Mouse (Mus musculus): ENCODE measurements around the gene Rnd2. TPM values are rescaled to one million over a fixed set of nuclear protein-coding genes. Genes with fewer than 3 reads are reported as not detected.

Rnd2 gene
- polyA plus RNA-seq (2015; fragmentation: Nextera tagmentation; extraction: Ambion mirVana) = 6.7 and 7.6 TPM in 2 replicates

DNA sequence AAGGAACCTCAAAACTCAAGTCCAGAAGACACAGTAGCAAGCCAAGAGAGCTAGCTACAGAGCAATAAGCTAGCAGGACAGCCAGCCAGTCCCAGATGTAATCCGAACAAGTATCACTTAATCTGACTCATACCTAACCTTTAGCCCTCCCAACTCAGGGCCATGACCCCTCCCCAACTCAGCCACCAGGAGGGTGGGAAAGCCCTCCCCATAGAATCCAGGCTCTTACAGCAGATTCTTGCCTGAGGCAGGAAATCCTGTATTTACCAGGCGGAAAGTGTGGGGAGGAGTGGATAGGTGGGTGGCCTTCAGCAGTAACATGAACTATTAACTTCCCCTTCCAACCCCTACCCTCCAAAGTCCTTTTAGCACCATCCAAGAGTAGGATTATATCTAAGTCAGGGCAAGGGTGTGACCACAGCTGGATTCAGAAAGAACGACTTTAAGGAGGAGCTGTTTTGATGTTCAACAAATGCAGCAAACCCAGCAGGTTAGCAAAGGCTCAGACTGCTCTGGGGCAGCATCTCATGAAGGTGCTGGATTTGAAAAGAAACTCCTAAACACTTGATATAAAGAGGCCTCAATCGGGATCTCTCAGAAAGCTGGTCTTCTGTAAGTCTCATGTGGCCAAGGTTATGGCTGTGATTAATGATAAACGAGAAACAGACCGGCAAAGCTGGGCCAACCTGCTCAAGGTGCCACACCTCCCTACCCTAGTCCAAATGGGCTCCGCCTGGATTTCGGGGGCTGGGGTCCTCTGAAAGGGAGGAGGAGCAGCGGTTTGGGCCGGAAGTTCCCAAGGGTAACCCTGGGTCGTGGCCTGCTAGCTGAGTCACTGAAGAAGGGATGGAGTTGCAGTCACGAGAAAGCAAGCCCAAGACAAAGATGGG lies at the start of gene Rnd2:
Gene Rnd2 (plus strand): TSS at position 789 of the 890 bp plus-strand sequence.
- Histone ChIP-seq H3K27ac (ENCODE audit: low read length) (peak within 1 kb of the TSS; percentile 89), H3K4me3 (ENCODE audit: low read length) (peak within 1 kb of the TSS; percentile 81), H3K9ac (ENCODE audit: low read length) (peak within 1 kb of the TSS; percentile 84), H3K27me3 (ENCODE audit: control insufficient read depth, insufficient read depth, low read depth, low read length) (no peaks in the 10 kb centered on the region; the same call in 1 of the 2 replicates), H3K4me1 (replicated peaks; ENCODE audit: control insufficient read depth, insufficient read depth, low read length) (peaks cover 32% of the 10 kb centered on the region), H3K9me3 (ENCODE audit: control insufficient read depth, low read length) (no peaks in the 10 kb centered on the region), H3K4me2 (ENCODE audit: low read depth, low read length) (peak within 1 kb of the TSS; percentile 95), H3K36me3 (ENCODE audit: control insufficient read depth, insufficient read depth, low read length) (0 out of 2 replicates have a peak, but pooled peaks cover 4% of the 10 kb centered on the region)
- 12% methylated on average over 12 of the region's 12 CpGs for WGBS
- ATAC-seq (ENCODE audit: low read depth) = peak; percentile 3; the same call in 1 of the 2 replicates

DNA sequence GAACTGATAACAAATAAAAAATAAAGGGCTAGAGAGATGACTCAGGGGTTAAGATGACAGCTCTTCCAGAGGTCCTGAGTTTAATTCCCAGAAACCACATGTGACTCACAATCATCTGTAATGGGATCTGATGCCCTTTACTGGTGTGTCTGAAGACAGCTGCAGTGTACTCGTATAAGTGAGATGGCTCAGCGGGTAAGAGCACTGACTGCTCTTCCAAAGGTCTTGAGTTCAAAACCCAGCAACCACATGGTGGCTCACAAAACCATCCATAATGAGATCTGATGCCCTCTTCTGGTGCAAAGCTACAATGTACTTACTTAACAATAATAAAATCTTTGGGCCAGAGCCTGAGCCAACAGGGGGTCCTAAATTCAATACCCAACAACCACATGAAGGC lies 49.5 kb upstream of the Rnd2 start:
- Histone ChIP-seq H3K27ac (ENCODE audit: low read length) (no peak overlapping the region), H3K9ac (ENCODE audit: low read length) (no peak overlapping the region), H3K4me3 (ENCODE audit: low read length) (no peak overlapping the region), H3K27me3 (ENCODE audit: control insufficient read depth, insufficient read depth, low read depth, low read length) (no peaks in the 10 kb centered on the region), H3K4me2 (ENCODE audit: low read depth, low read length) (no peak overlapping the region), H3K9me3 (ENCODE audit: control insufficient read depth, low read length) (no peaks in the 10 kb centered on the region), H3K36me3 (ENCODE audit: control insufficient read depth, insufficient read depth, low read length) (peaks cover 18% of the 10 kb centered on the region), H3K4me1 (replicated peaks; ENCODE audit: control insufficient read depth, insufficient read depth, low read length) (peaks cover 6% of the 10 kb centered on the region)
- WGBS = 88% methylated on average over 2 of the region's 2 CpGs
- ATAC-seq (ENCODE audit: low read depth) = no peak

DNA sequence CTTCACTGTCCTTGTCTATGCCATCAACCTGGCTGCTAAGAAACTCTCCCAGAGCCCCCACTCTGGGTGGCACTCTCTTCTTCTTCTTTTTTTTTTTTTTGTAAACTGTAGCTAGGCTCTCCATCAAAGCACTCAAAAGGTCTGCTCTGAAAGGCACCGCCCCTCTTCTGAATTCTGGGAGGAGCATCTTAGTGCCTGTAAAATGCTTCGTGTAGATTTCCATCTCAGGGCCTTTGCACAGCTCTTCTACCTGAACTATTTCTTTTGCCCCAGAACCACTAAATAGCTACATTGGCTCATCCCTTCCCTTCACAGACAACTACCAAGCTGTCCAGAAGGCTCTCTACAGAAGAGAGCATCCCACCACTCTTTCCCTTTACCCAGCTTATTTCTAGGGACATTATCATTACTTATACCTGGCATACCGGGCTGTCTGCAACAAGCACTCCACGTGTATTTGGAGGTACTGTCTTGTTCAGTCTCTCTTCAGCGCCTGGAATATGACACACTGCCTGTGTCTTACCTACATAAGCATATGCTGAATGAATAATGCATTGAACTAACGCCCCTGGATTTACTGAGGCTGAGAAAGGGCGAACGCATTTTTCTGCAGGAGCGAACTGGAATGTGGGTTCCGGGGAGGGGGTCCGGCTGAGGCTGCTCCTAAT lies 48.2 kb upstream of the Rnd2 start:
- 0 out of 2 replicates have a peak overlapping the region, but pooled peaks have one; percentile 4 for H3K27ac ChIP-seq (ENCODE audit: low read length)
- ATAC-seq (ENCODE audit: low read depth) = peak; percentile 8; the same call in 1 of the 2 replicates
- peak overlapping the region; percentile 86 for H3K9ac ChIP-seq (ENCODE audit: low read length)
- WGBS = under 1% methylated on average over 11 of the region's 11 CpGs
- H3K4me1 ChIP-seq (replicated peaks; ENCODE audit: control insufficient read depth, insufficient read depth, low read length) = peaks cover 6% of the 10 kb centered on the region
- peak overlapping the region; percentile 82 for H3K4me2 ChIP-seq (ENCODE audit: low read depth, low read length)
- peaks cover 10% of the 10 kb centered on the region for H3K36me3 ChIP-seq (ENCODE audit: control insufficient read depth, insufficient read depth, low read length)
- no peaks in the 10 kb centered on the region for H3K9me3 ChIP-seq (ENCODE audit: control insufficient read depth, low read length)
- H3K27me3 ChIP-seq (ENCODE audit: control insufficient read depth, insufficient read depth, low read depth, low read length) = no peaks in the 10 kb centered on the region
- peak overlapping the region; percentile 66 for H3K4me3 ChIP-seq (ENCODE audit: low read length)

DNA sequence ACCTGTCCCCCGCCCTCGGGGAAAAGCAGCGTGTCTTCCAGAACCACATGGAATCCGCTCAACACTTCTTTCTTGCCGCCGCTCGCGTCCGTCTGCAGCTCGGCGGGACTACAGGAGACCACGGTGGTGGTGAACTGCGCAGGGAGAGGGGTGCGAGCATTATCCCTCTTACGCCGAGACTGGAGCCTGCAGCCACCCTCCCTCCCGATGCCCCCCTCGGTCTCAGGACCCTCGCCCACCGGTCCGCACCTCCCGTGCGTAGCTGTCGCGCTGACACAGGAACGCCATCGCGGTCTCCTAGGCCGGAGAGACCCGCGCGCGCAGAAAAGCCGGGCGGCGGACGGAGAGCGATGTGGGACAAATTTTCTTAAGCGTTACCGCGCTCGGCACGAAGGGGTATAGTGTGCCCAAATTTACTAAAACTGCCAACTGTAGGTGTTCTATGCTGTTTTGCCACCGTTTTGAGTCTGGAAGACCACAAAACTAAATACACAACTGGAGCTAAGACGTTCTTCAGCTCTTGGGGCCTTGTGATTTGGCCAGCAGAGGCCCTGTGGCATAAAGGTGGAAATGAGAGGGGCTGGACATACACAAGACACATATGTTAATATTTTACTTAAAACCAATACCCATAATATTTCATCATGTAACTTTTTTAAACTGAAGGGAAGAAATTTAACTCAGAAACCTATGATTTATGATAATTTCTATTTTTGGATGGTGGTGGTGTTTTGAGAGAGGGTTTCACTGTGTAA lies 47.5 kb upstream of the Rnd2 start, which contains the start of gene Aarsd1:
Gene Aarsd1 (minus strand): TSS at position 515 of the 755 bp plus-strand sequence.
- Histone ChIP-seq H3K9me3 (ENCODE audit: control insufficient read depth, low read length) (no peaks in the 10 kb centered on the region), H3K4me1 (replicated peaks; ENCODE audit: control insufficient read depth, insufficient read depth, low read length) (peaks cover 6% of the 10 kb centered on the region), H3K36me3 (ENCODE audit: control insufficient read depth, insufficient read depth, low read length) (peaks cover 5% of the 10 kb centered on the region; the same call in 1 of the 2 replicates), H3K4me2 (ENCODE audit: low read depth, low read length) (peak within 1 kb of the TSS; percentile 82), H3K4me3 (ENCODE audit: low read length) (peak within 1 kb of the TSS; percentile 66), H3K9ac (ENCODE audit: low read length) (peak within 1 kb of the TSS; percentile 86), H3K27me3 (ENCODE audit: control insufficient read depth, insufficient read depth, low read depth, low read length) (no peaks in the 10 kb centered on the region), H3K27ac (ENCODE audit: low read length) (peak within 1 kb of the TSS; percentile 53; the same call in 1 of the 2 replicates)
- peak; percentile 79 for ATAC-seq (ENCODE audit: low read depth)
- under 1% methylated on average over 38 of the region's 45 CpGs for WGBS

DNA sequence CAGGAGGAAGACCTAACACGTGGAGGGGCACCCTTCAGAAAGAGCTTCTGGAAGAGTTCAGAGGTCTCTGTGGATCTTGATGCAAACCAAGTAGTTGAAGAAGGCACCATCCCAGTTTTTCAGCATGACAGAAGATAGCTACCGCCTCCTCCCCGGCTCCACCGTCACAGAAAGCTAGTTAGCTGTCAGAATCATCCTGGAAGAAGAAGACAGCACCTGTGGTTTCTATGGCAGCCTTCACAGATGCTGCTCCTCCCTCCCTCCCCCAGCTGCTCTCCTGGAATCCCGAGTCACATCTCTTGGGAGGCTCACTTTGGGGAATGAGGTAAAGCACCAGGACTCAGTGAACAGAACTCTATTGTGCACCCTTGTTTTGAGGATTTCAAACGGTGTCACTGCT lies 45.8 kb upstream of the Rnd2 start:
- no peak for ATAC-seq (ENCODE audit: low read depth)
- Histone ChIP-seq H3K4me2 (ENCODE audit: low read depth, low read length) (no peak overlapping the region), H3K27me3 (ENCODE audit: control insufficient read depth, insufficient read depth, low read depth, low read length) (no peaks in the 10 kb centered on the region), H3K36me3 (ENCODE audit: control insufficient read depth, insufficient read depth, low read length) (no peaks in the 10 kb centered on the region), H3K4me3 (ENCODE audit: low read length) (no peak overlapping the region), H3K4me1 (replicated peaks; ENCODE audit: control insufficient read depth, insufficient read depth, low read length) (peaks cover 6% of the 10 kb centered on the region), H3K27ac (ENCODE audit: low read length) (no peak overlapping the region), H3K9ac (ENCODE audit: low read length) (no peak overlapping the region), H3K9me3 (ENCODE audit: control insufficient read depth, low read length) (no peaks in the 10 kb centered on the region)
- WGBS = 58% methylated on average over 6 of the region's 6 CpGs

DNA sequence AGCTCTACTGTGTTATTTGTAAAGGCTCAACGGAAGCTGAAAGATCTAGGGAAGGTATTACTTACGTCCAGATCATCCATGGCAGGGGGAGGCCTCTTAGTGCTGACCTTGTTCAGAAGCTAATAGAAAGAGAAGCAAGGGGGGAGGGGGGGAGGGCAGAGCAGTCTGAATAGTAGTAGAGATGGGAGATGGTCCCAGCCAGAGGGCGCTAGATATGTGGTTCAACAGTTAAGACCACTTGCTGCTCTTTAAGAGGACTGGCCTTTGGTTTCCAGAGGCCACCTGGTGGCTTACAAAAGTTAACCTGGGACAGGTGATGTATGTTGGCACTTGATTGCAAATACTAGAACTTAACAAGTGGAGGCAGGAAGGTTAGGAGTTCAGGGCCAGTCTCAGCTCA lies 45.2 kb upstream of the Rnd2 start:
- WGBS = 33% methylated on average over 3 of the region's 3 CpGs
- ATAC-seq (ENCODE audit: low read depth) = no peak

DNA sequence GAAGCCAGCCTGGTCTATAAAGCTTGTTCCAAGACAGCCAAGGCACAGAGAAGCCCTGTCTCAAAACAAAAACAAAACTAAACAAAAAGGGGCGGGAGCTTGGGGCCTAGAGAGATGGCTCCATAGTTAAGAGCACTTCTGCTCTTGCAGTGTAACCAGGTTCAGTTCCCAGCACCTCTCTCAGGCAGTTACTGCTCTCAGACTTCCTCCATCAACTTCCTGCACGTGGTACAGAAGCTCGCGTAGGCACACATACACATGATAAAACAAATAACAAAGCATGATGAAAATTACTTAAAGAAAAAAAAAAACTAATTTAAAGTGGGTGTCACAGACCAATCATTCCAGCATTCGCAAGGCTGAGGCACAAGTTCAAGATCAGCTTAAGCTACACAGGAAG lies 44.7 kb upstream of the Rnd2 start:
- Histone ChIP-seq H3K27me3 (ENCODE audit: control insufficient read depth, insufficient read depth, low read depth, low read length) (no peaks in the 10 kb centered on the region), H3K27ac (ENCODE audit: low read length) (no peak overlapping the region), H3K4me1 (replicated peaks; ENCODE audit: control insufficient read depth, insufficient read depth, low read length) (peaks cover 6% of the 10 kb centered on the region), H3K9me3 (ENCODE audit: control insufficient read depth, low read length) (no peaks in the 10 kb centered on the region), H3K4me2 (ENCODE audit: low read depth, low read length) (no peak overlapping the region), H3K9ac (ENCODE audit: low read length) (no peak overlapping the region), H3K36me3 (ENCODE audit: control insufficient read depth, insufficient read depth, low read length) (no peaks in the 10 kb centered on the region), H3K4me3 (ENCODE audit: low read length) (no peak overlapping the region)
- ATAC-seq (ENCODE audit: low read depth) = no peak
- WGBS = 80% methylated on average over 5 of the region's 5 CpGs

More for the DNA sequence above, 45.2 kb upstream of the Rnd2 start:
- no peak overlapping the region for H3K9ac ChIP-seq (ENCODE audit: low read length)
- H3K9me3 ChIP-seq (ENCODE audit: control insufficient read depth, low read length) = no peaks in the 10 kb centered on the region
- H3K4me2 ChIP-seq (ENCODE audit: low read depth, low read length) = no peak overlapping the region
- H3K27me3 ChIP-seq (ENCODE audit: control insufficient read depth, insufficient read depth, low read depth, low read length) = no peaks in the 10 kb centered on the region
- H3K36me3 ChIP-seq (ENCODE audit: control insufficient read depth, insufficient read depth, low read length) = no peaks in the 10 kb centered on the region
- no peak overlapping the region for H3K4me3 ChIP-seq (ENCODE audit: low read length)
- H3K27ac ChIP-seq (ENCODE audit: low read length) = no peak overlapping the region
- H3K4me1 ChIP-seq (replicated peaks; ENCODE audit: control insufficient read depth, insufficient read depth, low read length) = peaks cover 6% of the 10 kb centered on the region

DNA sequence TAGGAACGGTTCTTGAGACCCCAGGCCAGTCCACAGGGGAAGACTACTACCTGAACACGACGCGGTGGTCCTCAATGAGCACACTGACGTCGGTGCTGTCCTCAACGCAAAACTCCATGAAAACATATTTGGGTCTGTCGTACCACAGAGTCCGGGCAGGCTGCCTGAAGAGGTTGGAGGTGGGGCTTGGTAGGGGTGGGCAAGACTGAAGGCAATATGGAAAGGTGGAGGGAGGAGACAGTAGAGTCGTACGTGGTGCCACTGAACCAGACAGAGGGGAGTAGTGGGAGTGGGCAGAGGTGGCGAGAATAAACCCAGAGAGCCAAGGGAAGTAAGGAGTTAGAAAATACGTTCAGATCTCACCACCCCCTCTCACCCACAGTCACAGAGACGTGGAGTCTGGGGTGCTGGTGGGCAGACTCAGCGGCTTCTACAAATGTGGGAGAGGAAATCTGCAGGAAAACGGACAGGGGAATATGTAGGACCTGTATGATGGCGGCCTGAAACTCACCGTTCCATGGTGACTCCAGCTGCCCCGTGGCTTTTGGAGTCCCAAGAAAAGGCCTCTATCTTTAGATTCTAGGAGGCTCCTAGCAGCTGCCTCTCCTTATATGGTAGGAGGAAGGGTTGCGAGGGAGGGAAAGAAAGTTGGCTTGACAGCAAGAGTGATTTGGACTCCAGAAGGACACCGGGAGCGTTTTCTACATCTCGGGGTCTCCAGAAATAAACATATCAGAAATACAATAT lies 40.5 kb upstream of the Rnd2 start, which contains the start of gene Gm27029:
Gene Gm27029 (minus strand): TSS at position 692 of the 747 bp plus-strand sequence.
- Histone ChIP-seq H3K4me3 (ENCODE audit: low read length) (peak within 1 kb of the TSS; percentile 79), H3K27me3 (ENCODE audit: control insufficient read depth, insufficient read depth, low read depth, low read length) (no peaks in the 10 kb centered on the region), H3K4me2 (ENCODE audit: low read depth, low read length) (peak within 1 kb of the TSS; percentile 82), H3K27ac (ENCODE audit: low read length) (peak within 1 kb of the TSS; percentile 80), H3K36me3 (ENCODE audit: control insufficient read depth, insufficient read depth, low read length) (no peaks in the 10 kb centered on the region), H3K9me3 (ENCODE audit: control insufficient read depth, low read length) (no peaks in the 10 kb centered on the region), H3K4me1 (replicated peaks; ENCODE audit: control insufficient read depth, insufficient read depth, low read length) (peaks cover 15% of the 10 kb centered on the region), H3K9ac (ENCODE audit: low read length) (peak within 1 kb of the TSS; percentile 79)
- WGBS = 3% methylated on average over 23 of the region's 23 CpGs
- peak; percentile 78 for ATAC-seq (ENCODE audit: low read depth)

Data from lung, embryonic 16.5 days (tissue).